Mouse (Mus musculus) testis, adult 2 months (tissue): ENCODE results near the gene Htatip2.

Source experiments
- CTCF ChIP-seq: fragments of 200-500 bp; IDR thresholded peaks from 2 replicates; pipeline ENCODE4 v1.5.1; 2012; ENCODE audit warnings: low read depth, mild to moderate bottlenecking, inconsistent platforms, low read length, moderate library complexity; ENCODE audit not compliant: control insufficient read depth, insufficient read depth, insufficient replicate concordance
- POLR2A ChIP-seq: fragments of 200-500 bp; IDR thresholded peaks from 2 replicates; pipeline ENCODE4 v1.6.1; 2012; ENCODE audit warnings: low read depth, mild to moderate bottlenecking, inconsistent platforms, low read length, moderate library complexity; ENCODE audit not compliant: control insufficient read depth

DNA sequence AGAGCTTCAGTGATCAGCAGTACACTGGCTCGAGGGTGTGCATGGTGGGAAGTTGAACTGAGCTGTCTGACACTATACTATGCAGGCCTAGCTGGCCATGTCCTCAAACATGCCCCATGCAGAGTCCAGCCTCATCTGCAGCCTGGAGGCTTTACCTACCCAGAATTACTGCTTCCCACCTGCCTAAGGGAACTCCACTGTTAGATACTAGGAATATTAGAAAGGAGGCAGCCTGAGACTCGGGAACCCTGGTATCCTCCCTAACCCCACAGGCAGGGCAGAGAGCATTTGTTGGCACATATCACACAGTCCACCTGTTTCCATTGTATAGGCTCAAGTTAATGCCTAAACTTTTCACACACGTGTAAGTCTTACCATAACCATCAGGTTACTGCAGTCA lies 18.7 kb downstream of the Htatip2 start:
- TF ChIP-seq CTCF (no peak), POLR2A (no peak)
